Mouse (Mus musculus) heart, adult 10 weeks (tissue): ENCODE measurements around the gene Olfr220. TPM values are rescaled to one million over a fixed set of nuclear protein-coding genes. Genes with fewer than 3 reads are reported as not detected.

Experiments
- polyA plus RNA-seq: library from polyadenylated mRNA; stranded (reverse); fragments of 350-450 nt; fragmentation: Illumina TruSeq; extraction: RNeasy Lipid Tissue Mini Kit (QIAGEN cat#74804); gene quantifications from one replicate; pipeline ENCODE4 v1.2.3, GENCODE M21; 2014; ENCODE audit warnings: low read depth, low replicate concordance

Olfr220 gene
- not detected for polyA plus RNA-seq

DNA sequence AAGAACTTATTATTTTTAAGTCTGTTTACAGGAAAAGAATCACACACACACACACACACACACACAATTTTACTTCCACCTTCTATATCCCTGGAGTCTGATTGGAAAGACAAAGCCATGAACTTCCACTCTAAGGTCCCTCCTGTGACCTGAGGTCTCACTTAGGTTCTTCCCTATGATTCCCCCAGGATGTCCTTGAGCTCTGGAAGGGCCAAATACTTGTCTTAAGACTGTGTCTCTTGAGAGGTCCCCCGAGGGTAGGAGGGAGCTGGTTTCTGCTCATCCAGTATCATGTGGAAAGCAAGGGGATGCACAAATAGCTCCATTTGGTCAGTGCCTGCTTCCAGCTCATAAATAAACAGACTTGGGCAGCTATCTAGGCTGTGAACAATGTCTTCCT lies at the start of gene Olfr220:
Gene Olfr220 (plus strand): TSS at position 301 of the 400 bp plus-strand sequence.

DNA sequence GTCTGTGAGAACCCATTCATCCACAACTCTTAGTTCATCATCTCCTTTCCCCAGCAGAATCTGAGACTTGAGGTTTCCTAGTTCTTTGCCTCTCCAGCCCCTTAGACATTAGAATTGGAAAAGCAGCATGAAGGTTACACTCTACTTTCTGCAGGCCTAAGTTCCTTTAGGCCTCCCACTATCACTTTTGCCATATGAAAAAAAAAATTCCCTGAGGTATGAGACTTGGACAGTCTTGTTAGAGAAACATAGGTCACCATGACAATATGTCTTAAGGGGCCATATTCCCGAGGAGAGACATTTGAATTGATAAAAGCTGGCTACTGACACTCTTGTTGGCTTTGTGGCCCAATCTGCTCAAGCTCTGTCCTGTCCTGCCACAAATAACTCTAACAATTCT lies 18.1 kb upstream of the Olfr220 start, which contains the start of gene Olfr414:
Gene Olfr414 (plus strand): TSS at position 301 of the 400 bp plus-strand sequence.

Other genes starting within 250 kb of the Olfr220 start
- not detected for gene Olfr419, start 190.0 kb upstream of the Olfr220 start, polyA plus RNA-seq
- gene Mptx1, start 111.6 kb upstream of the Olfr220 start, polyA plus RNA-seq, result not detected
- gene Olfr417, start 77.0 kb upstream of the Olfr220 start, polyA plus RNA-seq, result not detected
- not detected for gene Olfr248, start 51.0 kb upstream of the Olfr220 start, polyA plus RNA-seq
- not detected for gene Olfr414, start 18.0 kb upstream of the Olfr220 start, polyA plus RNA-seq
- gene Fmn2, start 59.7 kb downstream of the Olfr220 start, polyA plus RNA-seq, result not detected